Mouse (Mus musculus) cerebellum, postnatal 14 days (tissue): ENCODE results near the gene Cacna1d.

Source experiments
- DNase-seq, 2 experiments: peaks; one replicate each; pipeline ENCODE4 v3.0.0; 2021; ENCODE audit warnings: mixed read lengths in 2 of 2

The Cacna1d gene

DNA sequence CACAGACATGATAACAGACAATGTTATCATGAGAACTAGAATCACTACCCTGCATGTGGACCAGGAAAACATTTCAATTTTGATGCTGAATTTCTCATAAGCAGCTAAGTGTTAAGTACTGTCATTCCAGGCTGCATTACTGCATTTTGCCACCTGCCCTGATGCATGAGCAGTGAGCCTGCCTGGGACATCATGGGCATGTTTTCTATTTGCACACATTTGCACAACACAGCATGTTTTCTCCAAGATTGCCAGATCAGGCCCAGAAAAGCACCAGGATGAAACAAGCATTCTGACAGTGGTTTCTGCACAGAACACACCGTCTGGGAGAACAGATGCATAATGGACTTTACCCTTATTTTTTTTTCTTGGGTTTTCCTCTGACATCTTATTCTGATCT, 294.3 kb downstream of the Cacna1d start:
- DNase-seq = peak in 1 of 2 experiments; percentile 54

DNA sequence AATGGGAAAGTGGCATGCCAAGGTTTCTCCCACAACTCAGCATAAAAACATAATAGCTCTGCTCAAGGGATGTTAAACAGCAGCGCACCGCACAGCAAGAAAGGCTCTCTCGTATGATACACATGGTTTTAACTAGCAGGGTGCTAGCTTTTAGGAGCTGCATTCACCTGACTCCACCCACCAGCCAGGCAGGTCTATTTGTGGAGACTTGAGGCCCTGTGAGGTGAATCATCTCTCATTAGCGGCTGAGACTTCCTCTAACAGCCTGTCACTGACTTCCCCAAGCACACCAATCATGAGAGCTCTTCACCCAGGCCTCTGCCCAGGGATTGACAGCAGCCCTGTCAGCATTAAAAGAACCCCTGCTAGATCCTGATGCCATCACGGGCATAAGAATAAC, 295.0 kb downstream of the Cacna1d start:
- peak in 1 of 2 experiments; percentile 39 for DNase-seq

DNA sequence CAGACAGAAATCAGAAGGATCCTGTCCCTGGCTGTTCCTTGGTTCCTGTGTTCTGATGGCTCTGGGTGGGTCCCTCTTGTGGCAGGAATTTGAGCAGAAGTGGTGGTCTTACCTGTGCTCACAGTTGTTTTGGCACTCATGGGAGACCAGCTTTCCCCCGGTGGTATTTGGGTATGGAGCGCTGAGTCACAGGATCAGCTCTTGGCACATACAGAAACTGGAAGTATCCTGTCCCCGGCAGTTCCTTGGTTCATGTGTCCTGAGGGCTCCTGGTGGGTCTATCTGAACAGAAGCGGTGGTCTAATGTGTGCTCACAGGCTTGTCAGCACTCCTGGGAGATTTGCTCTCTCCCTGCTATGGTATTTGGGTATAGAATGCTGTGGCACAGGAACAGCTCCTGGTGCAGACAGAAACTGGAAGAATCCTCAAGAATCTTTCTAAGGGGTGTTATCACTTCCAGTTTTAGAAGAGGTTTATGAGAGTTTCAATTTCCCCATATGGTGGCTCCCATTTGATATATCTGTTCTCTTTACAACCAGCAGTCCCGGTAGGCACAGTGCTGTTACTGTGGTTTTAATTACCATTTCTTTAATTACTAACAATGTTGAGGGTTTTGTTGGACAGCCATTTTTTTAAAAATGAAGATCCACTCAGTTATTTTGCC, 300.8 kb downstream of the Cacna1d start:
- no peak for DNase-seq

DNA sequence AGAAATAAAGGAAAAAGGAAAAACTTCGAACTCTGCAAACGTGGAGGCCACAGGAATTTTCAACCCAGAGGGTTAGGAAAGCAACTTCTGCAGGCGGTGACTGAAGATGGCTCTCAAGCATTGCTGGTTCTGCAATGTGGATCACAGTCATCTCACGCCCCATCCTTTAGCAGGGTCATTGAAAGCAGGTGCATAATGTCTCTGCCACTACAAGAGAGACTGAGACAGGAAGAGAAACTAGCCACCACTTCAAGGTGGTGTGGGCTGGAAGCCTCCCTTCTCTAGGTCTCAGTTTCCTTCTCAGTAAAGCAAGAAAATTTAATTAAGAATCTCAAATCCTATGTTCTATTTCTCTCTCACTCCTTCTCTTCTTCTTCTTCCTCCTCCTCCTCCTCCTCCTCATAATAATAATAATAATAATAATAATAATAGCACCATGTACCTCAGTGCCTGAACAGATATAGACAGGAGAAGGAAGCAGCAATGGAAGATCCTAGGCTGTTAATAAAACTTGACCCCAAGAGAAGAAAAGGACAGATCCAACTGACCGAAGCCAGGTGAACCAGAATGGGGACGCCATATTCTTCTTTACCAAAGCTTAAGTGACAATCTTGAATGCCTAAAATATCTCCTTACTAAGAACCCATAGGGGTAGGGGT, 305.5 kb downstream of the Cacna1d start:
- no peak for DNase-seq

DNA sequence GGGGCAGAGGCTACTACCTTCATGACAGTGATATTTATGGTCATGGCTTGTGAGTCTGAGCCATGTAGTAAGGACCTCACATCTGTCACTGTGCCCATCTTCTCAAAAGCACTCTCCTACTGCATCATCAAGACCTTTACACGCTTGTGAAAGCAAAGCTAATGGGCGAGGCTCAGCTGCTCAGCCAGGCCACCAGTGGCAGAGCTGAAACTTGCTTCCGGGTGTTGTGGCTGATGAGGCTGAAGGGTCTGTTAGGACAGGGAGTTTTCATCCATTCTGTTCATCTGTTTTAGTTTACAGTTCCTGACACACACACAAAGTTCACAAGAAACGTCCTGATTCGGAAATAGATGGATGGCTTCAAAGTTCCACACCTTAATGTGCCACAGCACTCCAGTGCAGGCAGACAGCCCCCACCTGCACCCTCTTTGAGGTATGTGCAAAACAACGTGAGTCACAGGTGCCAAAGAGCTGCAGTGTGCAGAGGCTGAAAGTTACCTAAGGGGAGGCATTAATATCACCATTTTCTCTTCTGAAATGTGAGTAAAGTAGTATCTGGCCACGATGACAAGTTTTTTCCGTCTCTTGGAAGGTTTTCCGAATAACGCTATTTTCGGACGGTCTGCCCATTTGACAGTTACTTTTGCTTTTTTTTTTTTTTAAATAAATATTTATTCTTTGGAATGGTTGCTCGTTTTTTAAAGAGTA, 306.7 kb downstream of the Cacna1d start:
- no peak for DNase-seq

DNA sequence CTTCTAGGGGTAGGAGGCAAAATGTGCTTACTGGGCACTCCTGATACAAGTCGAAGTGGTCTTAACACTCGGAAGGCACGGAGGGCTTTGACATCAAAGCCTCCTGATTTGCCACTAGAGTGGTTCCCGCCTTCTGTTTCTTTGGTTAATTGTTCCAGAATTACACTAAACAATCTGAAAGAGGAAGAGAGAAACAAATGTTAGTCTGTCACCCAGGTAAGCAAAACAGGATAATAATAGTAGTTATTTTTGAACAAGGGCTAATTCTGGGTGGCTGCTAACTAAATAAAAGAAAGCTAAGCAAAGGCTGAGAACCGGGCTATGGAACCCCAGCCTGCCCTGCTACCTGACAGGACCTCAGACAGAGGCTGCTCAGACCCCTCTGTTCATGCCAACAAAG, 307.2 kb downstream of the Cacna1d start:
- no peak for DNase-seq

DNA sequence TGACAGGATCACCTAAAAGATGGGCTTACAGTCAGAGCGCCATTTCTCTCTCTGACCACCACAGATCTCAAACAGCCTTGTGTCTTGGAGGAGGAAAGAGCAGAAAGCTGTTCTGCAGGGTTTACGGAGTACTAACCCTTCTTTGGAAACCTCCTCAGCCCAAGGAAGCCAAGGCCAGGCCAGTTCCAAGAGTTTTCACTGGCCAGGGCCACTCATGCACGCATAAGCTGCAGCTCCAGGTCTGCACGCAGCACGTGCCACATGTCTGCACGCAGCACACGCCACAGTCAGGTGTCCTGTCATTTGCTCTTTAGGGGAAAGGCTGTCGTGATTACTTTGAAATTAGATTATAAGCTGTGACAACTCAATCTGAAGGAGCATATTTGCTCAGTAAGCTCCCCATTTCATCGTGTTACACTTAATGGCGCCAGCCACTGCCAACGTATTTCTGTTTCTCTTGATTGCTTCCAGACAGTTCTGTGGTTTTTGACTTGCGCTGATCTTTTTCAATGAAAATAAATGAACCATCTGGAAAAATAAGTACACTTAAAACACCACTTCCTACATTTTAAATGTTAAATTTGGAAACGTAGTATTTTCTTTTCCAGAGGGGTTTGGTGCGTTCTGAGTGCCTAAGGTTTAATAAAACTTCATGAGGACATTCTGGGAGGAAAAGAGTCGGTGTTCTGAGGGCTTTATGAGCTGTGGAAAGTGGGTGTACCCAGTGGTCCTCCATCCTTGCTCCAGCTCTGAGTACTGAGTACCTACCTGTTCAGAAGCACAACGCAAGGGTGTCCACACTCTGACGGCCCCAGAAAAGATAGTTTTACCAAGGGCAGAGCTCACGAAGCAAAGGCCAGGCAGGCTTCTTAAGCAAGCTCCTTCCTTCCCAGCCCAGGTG, 308.4 kb downstream of the Cacna1d start:
- DNase-seq = no peak

DNA sequence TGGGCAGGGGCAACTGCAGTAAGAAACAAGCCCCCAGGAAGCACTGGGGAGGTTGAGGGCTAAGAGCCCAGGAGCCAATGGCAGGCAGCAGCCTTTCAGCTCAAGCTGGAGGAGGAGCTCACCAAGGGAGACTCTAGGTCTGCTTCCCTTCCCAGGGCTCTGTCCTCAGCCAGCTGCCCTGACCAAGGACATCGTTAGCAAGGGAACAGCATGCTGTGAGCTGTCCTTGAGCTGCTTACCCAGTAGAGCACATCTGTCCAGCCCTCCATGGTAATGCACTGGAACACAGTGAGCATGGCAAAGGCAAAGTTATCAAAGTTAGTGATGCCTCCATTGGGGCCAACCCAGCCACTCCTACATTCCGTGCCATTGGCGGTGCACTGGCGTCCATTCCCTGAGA, 312.9 kb downstream of the Cacna1d start:
- no peak for DNase-seq

DNA sequence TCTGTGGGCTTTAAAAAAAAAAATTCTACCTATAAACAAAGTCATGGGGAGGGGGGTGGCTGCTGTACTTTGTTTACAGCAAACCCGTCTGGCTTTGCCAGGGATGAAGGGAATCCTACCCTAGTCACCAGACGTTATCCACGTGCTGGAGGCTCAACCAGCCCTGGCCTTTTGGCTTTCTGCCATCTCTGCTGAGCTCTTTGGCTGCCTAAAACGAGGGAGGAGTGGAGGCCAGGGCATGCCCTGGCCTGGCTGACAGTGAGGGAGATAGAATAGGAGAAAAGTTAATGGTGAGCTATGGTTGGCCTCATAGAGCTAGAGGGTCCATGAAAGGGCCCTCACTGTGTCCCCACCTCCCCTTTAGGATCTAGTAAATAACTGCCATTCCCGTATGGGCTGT, 313.4 kb downstream of the Cacna1d start:
- peak; percentile 84 to 86 for DNase-seq

DNA sequence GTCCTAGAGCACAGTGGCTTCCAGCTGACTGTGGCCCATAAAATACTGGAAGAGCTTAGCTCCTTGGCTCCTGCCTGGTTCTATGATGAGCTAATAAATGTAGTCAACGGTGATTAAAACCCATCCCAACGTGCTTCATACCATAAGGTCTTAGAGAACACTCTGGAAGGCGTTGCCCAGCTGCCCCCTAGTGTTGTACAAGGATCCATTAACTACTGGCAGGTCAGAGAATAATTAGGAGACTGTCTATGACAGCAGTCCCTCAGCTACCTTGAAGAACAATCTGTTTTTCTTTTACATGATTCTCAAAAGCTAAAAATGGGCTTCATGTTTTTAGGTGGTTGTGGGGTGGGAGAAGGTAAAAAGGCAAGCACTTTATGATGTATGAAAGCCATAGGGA, 315.9 kb downstream of the Cacna1d start:
- DNase-seq = no peak

DNA sequence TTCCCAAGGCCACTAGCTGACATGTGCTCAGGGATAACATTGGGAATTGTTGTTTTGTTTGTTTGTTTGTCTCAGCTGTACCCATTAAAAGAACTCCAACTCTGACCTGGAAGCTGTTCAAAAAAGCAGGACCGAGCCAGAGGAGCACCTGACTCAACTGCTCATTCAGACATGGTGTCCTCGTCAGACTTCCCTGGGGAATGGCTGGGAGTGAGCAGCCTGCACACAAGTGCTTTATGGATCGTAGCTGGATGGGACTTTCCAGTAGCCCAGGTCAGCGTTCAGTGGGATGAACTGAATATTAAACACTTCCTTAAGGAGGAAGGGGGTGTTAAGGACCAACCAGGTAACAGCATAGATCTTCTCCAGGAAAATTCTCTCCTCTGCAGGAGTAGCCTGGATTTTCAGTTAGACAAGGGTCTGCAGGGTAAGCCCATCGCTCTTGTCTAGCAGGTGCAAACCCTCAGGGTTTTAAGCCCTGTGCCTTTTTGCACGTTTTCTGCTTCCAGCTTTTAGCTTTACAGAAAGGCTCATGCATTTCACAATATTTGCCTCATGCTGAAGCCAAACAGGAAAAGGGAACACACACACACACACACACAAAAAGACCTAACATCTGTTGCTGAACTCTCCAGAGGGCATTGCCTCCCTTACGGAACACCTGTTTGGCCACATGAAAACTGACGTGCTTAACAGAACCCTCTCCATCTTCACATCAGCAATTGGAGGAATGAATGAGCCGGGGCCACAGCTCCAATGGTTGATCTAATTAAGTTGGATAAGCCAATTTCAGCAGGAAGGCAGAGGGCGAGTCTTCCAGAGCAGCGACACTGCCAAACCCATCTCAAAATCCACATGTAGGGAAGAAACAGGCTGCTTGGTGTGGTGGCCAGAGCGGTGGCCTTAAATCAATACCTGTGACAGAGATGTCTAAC, 318.2 kb downstream of the Cacna1d start:
- DNase-seq = peak in 1 of 2 experiments; percentile 26

DNA sequence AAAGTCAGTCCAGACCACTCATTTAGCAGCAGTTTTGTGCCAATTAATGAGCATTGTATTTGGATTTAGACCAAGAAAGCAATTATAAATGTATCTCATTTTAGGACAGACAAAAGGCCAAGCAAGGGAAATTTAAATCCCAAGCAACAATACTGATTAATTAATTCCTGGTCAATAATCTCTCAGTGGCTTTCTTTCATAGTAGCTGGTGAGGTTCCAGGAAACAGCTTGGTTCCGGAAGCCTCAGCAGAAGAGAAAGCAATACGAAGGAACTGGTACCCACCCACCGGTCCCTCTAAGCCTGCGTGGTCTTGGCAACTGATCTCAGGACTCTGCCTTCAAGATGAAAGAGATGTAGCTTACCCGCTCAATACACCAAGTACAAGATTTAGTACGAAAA, 319.7 kb downstream of the Cacna1d start:
- no peak for DNase-seq

DNA sequence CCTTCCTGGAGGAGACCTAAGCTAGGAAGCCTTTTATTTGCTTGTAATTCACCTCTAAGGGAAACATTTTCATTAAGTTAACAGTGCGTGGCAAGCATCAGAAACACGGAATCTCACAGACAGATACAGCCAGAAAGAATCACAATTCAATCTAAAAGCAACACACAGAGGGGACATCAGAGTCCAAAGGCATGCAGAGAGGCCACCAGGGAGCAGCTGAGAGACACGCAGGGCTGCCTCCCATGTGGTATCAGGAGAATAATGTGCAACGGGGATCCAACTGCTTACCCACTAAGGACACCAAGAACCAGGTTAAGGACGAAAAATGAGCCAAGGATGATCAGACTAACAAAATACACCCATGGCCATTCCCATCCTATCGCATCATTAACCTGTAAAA, 320.2 kb downstream of the Cacna1d start:
- no peak for DNase-seq

DNA sequence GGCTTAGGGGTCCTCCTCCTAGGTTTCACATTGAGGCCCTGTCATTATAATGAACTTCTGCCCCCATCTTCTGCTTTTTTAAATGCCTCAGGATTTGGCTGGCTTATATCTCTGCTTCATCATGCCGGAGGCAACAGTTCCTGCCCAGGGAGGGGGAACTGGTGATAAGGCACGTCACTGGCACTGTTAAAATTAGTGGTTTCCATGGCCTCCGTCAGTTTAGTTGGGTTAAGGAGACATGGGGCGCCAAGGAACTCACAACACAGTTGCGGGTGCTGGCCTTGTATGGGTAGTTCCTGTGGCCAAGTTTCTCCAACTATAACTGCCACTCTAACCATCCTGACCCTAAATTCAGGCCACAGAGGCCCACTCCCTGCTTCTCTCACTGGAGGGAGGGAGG, 321.8 kb downstream of the Cacna1d start:
- no peak for DNase-seq

DNA sequence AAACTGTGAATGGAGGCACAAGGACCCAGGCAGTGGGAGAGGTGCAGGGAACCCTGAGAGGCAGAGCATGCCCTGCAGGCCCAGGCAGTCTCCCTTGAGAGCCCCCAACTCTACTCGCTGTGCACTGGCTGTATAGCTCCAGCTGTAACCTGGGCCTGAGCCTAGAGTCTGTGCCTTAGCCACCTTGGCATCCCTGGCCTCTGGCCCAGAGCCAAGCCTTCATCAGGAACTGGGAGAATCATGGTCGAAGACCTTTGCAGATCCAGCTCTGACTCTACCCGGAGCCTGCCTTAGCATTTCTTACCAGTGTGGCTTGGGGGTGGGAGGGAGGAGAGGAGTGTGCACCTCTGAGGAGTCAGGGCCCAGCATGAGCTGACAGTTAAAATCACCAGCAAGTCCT, 322.4 kb downstream of the Cacna1d start:
- DNase-seq = peak; percentile 65 to 70

DNA sequence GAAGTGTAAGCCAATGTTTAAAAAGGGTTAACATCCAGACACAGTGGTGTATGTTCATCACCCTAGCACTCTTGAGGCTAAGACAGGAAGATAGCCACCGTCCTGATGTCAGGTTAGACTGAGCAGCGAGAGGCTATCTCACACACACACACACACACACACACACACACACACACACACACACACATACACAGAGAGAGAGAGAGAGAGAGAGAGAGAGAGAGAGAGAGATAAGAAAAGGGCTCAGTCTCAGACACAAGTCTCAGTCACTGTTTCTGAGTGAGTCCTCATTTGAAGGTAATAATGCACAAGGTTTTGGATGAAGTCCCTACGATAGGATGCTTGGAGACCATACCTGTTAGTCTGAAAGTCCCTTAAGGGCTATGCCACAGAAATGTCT, 322.9 kb downstream of the Cacna1d start:
- DNase-seq = no peak

DNA sequence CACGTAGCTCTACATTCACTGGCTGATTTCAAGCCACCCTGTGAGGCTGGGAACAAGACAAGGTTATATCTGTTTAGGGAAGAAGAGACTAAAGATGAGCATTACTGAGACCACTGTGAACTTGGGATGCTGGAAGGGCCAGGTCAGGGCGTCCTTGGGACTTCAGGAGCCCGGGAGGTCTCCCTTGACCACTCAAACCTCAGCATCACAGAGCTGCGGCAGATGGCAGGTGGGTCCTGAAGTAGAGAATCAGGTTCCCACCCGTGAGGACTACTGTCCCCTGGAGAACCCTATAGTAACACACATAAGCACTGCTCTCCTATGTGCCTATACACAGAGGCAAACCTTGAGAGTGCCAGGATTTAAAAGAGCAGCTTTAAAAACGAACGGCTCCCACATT, 323.6 kb downstream of the Cacna1d start:
- no peak for DNase-seq

DNA sequence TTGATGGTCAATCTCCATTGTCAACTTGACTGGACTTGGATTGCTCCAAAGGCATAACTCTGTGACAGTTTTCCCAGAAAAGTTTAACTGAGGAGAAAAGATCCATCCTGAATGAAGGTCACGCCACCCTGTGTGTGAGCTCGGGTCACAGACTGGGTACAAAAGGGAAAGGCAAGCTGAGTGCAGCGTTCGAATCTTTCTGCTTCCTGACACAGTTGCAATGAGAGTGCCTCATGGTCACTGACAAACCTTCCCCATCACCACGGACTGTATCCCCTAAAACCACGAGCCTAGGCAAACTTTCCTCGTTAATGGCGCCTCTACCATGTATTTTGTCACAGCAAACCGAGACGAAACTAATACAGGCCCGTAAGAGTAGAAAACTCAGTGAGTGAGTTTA, 325.2 kb downstream of the Cacna1d start:
- no peak for DNase-seq

DNA sequence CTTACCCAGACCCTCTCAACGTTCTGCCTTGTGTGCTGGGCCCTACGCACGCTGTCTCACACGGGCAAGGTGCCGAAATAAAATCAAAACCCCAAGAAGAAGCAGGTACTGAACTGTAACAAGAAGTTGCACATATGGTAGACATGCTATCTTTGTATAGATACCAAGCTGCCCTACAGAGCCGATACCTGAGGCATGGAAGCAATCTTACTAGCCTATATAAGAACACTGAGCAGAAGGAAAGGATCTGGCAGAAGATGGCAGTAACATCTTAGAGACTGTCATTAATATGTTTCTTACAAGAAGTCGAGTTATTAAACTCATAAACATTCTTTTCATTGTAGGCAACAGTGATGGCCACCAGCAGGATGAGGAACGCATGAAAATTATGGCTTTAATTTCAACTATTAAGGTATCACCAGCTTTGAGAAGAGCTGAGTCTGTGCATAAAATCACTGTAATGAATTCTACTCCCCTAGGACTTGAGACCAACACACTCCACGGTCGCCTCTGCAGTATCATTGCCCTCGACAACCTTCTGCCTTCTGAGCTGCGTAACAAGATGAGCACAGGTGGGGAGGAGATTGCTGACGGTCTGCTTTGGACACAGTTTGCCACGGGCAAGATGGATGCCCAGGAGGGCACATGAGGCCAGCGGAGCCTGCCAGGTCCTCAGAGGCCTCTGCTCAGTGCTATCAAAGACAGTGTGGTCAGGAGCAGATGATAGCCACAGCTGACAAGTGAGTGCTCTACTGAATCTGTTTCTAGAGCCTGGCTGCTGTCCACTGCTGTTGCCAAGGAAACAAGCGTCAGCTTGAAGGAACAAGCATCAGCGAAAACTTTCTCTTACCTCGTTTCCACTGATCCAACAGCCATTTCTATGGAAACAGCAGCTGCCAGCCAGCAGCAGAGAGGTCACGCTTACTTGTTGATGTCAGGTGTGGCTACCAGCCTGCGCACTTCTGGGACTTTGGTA, 327.2 kb downstream of the Cacna1d start:
- DNase-seq = peak; percentile 65 to 75

DNA sequence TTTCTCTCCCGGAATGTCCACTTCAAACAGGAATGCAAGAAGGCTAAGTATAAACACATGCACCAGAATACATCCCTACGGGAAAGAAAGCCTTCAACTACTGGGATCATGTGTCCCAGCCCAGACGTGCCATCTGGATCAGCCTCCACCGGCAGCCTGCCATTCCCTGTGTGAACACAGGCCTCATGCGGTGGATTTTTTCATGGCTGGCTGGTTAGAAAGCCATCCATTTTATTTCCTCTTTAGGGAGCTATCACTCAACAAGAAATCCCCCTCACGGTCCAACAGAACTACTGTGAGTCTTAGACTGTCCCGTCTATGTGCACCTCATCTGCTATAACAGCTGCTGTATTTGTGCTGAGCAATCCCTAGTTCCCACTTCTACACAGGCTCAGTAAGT, 343.5 kb downstream of the Cacna1d start:
- DNase-seq = peak; percentile 77 to 79
